In the genomic region with DNA sequence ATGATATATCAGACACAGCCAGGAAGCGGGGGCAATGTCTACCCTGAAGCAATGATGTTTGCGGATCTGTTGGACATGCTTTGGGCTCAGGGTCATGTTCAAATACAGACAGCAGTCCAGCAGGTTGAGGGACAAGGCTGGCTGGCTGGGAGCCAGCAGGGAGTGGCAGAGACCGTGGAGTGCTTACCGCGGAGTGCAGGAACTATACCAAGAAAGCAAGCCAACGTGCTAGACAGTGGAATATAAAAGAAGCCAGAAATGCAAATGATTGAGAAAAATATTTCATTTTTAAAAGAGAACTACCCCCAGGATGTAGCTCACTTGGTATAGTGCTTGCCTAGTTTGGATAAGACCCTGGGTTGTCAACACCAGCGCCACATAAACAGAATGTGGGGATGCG, we compare ENCODE assay signal across 9 mouse cellular contexts.
DNase-seq lines count a peak whose midpoint lies in the region; ATAC-seq and TF ChIP-seq lines count a peak whose summit lies in the region.
"Had no signal": no experiment of that assay in that cellular context is flagged by ENCODE, and none has a peak within 500 bp of the region (broad histone marks: within the 10 kb centered on the region; RNA-seq: fewer than 3 reads in every experiment).

No protein-coding gene starts in this region.

- H3K4me3 ChIP-seq in kidney, adult 2 months (ENCODE audit: insufficient read depth, low read depth, low read length): no peak overlapping the region
- H3K4me3 ChIP-seq in kidney, embryonic 14.5 days (ENCODE audit: low read length): no peak overlapping the region
- no peak overlapping the region for H3K4me3 ChIP-seq in hindbrain, embryonic 14.5 days (replicated peaks; ENCODE audit: low read length)
- H3K4me3 ChIP-seq: myocyte had no signal

- no peak for ATAC-seq in kidney, embryonic 14.5 days (ENCODE audit: low FRiP score, low TSS enrichment)
- ATAC-seq in common myeloid progenitor, adult 5-6 weeks (replicated peaks; ENCODE audit: low read depth, poor library complexity, severe bottlenecking): 0 out of 2 replicates have a peak, but pooled peaks have one; percentile 22
- peak; percentile 64 for ATAC-seq in megakaryocyte progenitor cell, adult 5-6 weeks (replicated peaks; ENCODE audit: poor library complexity)
- no peak for ATAC-seq in hindbrain, embryonic 14.5 days (ENCODE audit: low FRiP score)
- ATAC-seq in inflammation-experienced regulatory T-cells, adult 6 months: no peak

- H3K4me2 ChIP-seq in kidney, embryonic 14.5 days (replicated peaks; ENCODE audit: low read depth, low read length): no peak overlapping the region
- H3K4me2 ChIP-seq in hindbrain, embryonic 14.5 days (replicated peaks): no peak overlapping the region

- no peak overlapping the region for H3K27ac ChIP-seq in kidney, adult 2 months (ENCODE audit: insufficient read depth, low read depth, low read length)
- no peak overlapping the region for H3K27ac ChIP-seq in kidney, embryonic 14.5 days (ENCODE audit: low read depth, low read length)
- H3K27ac ChIP-seq in hindbrain, embryonic 14.5 days: no peak overlapping the region

- no peak overlapping the region for H3K9ac ChIP-seq in kidney, embryonic 14.5 days (ENCODE audit: low read depth, low read length)
- H3K9ac ChIP-seq in hindbrain, embryonic 14.5 days: no peak overlapping the region

- H3K36me3 ChIP-seq in kidney, adult 2 months (ENCODE audit: control insufficient read depth, insufficient read depth, low read length): no peaks in the 10 kb centered on the region
- H3K36me3 ChIP-seq in kidney, embryonic 14.5 days (ENCODE audit: control insufficient read depth, insufficient read depth, low read length): no peaks in the 10 kb centered on the region
- no peaks in the 10 kb centered on the region for H3K36me3 ChIP-seq in hindbrain, embryonic 14.5 days (replicated peaks; ENCODE audit: control insufficient read depth, insufficient read depth)

- TF ChIP-seq POLR2A in kidney, adult 2 months (IDR thresholded peaks at IDR 0.05; ENCODE audit: low read depth, low read length): no peak

- WGBS in kidney, adult 2 months: 51% methylated on average over 8 of the region's 8 CpGs
- WGBS in kidney, embryonic 14.5 days: 80% methylated on average over 8 of the region's 8 CpGs
- WGBS in hindbrain, embryonic 14.5 days: 68% methylated on average over 8 of the region's 8 CpGs

- no peaks in the 10 kb centered on the region for H3K9me3 ChIP-seq in kidney, embryonic 14.5 days (ENCODE audit: control insufficient read depth, low read length)
- no peaks in the 10 kb centered on the region for H3K9me3 ChIP-seq in hindbrain, embryonic 14.5 days (ENCODE audit: control insufficient read depth, low read length)

- no peaks in the 10 kb centered on the region for H3K27me3 ChIP-seq in kidney, adult 2 months (replicated peaks; ENCODE audit: control insufficient read depth, insufficient read depth, low read length)
- H3K27me3 ChIP-seq in kidney, embryonic 14.5 days (ENCODE audit: control insufficient read depth, insufficient read depth, low read length): no peaks in the 10 kb centered on the region
- H3K27me3 ChIP-seq in hindbrain, embryonic 14.5 days (ENCODE audit: control insufficient read depth, insufficient read depth, low read length): no peaks in the 10 kb centered on the region

- peak; percentile 53 for DNase-seq in kidney, adult 2 months
- DNase-seq in kidney, postnatal 4 days: peak; percentile 42 to 46
- no peak for DNase-seq in T-cell, adult 2 months (ENCODE audit: low spot score)
- DNase-seq in hindbrain, embryonic 14.5 days (ENCODE audit: low spot score): no peak

- TF ChIP-seq CTCF in kidney, adult 2 months (conservative IDR thresholded peaks at IDR 0.05; ENCODE audit: insufficient read depth, insufficient read length, low read depth, low read length): no peak

- H3K4me1 ChIP-seq in kidney, adult 2 months (ENCODE audit: control insufficient read depth, insufficient read depth, low read length): no peaks in the 10 kb centered on the region
- H3K4me1 ChIP-seq in kidney, embryonic 14.5 days (ENCODE audit: control insufficient read depth, insufficient read depth, low read length): no peaks in the 10 kb centered on the region
- H3K4me1 ChIP-seq in hindbrain, embryonic 14.5 days (replicated peaks; ENCODE audit: control insufficient read depth, insufficient read depth, low read length): peaks cover 31% of the 10 kb centered on the region; the same call in 1 of the 2 replicates

Comparison
In these comparisons a context has a peak if more than half of its experiments do, and no peak if none do; other contexts are left out.
1. DNase-seq: peak in kidney, adult 2 months (single experiment) and kidney, postnatal 4 days (2 of 2); none in T-cell, adult 2 months (single experiment) and hindbrain, embryonic 14.5 days (single experiment).
2. ATAC-seq: peak in common myeloid progenitor, adult 5-6 weeks (single experiment) and megakaryocyte progenitor cell, adult 5-6 weeks (single experiment); none in kidney, embryonic 14.5 days (single experiment), hindbrain, embryonic 14.5 days (single experiment) and inflammation-experienced regulatory T-cells, adult 6 months (single experiment).